Mouse (Mus musculus): ENCODE results near the gene Wap. TPM values are rescaled to one million over a fixed set of nuclear protein-coding genes. Genes with fewer than 3 reads are reported as not detected.

The Wap gene
- polyA plus RNA-seq, 1 experiment, result not detected

DNA sequence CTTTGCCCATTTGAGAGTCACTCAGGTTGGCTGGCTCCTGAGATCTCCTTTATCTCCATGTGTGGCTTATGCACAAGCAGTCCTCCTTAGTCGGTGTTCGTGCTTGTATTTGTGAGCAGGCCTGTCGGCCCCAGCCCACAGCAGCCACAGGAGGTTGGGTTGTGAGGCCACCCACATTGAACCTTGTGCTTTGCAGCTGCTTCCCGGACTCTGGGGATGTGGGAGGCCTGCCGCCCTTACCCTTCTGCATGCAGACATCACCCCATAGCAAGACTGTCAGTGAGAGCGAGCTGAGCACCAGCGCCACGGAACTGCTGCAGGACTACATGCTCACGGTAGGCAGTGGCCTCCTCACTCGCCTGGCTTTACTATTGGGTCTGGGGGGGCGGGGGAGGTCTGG is 45.0 kb downstream of the Wap start:
- no peak for DNase-seq

DNA sequence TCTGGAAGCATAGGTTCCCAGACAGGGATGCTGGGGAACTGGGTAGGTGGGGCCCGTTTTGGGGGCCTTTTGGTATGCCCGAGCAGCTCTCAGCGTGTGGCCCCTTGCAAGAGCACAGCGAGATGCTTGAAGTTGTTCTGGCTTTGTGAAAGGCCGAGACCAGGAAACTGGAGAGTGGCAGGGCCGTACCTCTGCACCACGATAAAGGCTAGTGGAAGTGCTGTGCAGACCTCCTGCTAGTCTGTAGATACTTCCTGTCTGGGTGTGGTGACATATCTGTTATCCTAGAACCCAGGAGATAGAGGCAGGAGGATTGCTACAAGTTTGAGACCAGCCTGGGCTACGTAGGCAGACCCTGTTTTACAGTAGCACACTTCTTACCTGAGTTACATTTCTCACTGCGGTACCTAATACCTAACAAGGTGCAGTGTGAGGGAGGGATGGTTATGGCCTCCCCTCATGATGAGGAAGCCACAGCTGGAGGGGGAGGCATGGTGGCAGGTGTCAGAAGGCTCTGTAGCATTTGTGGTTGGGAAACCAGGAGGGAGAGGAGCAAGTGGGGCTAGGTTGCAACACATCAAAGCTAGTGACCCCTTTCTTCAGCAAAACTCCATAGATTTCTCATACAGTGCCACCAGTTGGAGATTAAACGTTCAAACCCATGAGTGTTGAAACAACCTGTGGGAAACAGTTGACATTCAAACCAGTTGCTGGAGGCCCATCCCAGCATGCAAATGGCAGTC is 47.3 kb downstream of the Wap start:
- TF ChIP-seq CTCF (IDR thresholded peaks at IDR 0.05; ENCODE audit: borderline replicate concordance, insufficient read depth, low read depth, low read length) (no peak), POLR2A (IDR thresholded peaks at IDR 0.05; ENCODE audit: borderline replicate concordance, insufficient read depth, low read length) (no peak)
- WGBS, result 78% methylated on average over 10 of the region's 10 CpGs
- no peaks in the 10 kb centered on the region for H3K27me3 ChIP-seq (ENCODE audit: control insufficient read depth, insufficient read depth, low read length)
- no peak for DNase-seq
- no peak overlapping the region for H3K27ac ChIP-seq (ENCODE audit: insufficient read depth, low read length)
- H3K4me3 ChIP-seq (replicated peaks; ENCODE audit: insufficient read depth, low read depth, low read length), result no peak overlapping the region
- H3K4me1 ChIP-seq (ENCODE audit: control insufficient read depth, insufficient read depth, low read length), result peaks cover 32% of the 10 kb centered on the region

More for the DNA sequence above, 45.0 kb downstream of the Wap start:
- WGBS, result 67% methylated on average over 11 of the region's 11 CpGs
- no peak overlapping the region for H3K27ac ChIP-seq (ENCODE audit: insufficient read depth, low read length)
- no peaks in the 10 kb centered on the region for H3K27me3 ChIP-seq (ENCODE audit: control insufficient read depth, insufficient read depth, low read length)
- H3K4me1 ChIP-seq (ENCODE audit: control insufficient read depth, insufficient read depth, low read length), result peaks cover 20% of the 10 kb centered on the region
- TF ChIP-seq POLR2A (IDR thresholded peaks at IDR 0.05; ENCODE audit: borderline replicate concordance, insufficient read depth, low read length) (no peak), CTCF (IDR thresholded peaks at IDR 0.05; ENCODE audit: borderline replicate concordance, insufficient read depth, low read depth, low read length) (no peak)
- no peak overlapping the region for H3K4me3 ChIP-seq (replicated peaks; ENCODE audit: insufficient read depth, low read depth, low read length)

DNA sequence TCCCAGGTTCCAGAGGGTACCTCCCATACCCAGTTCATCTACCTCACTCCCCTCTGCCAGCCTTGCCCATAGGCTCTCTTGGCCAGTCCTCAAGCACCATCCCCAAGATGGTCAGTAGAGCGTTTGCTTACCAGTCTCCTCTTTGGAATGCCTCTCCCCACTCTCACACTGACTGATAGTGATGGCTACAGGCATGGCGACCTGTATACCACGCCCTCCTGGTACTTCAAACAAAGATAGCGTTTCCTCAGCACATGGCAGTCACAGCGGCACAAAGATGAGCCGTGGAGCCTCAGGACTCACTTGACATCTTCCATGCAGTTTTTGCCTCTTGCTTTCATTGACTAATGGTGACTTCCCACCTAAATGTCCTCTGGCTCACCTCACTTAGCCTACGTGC is 48.6 kb downstream of the Wap start:
- WGBS, result 93% methylated on average over 7 of the region's 7 CpGs
- Histone ChIP-seq H3K4me3 (replicated peaks; ENCODE audit: insufficient read depth, low read depth, low read length) (no peak overlapping the region), H3K4me1 (ENCODE audit: control insufficient read depth, insufficient read depth, low read length) (peaks cover 30% of the 10 kb centered on the region), H3K27ac (ENCODE audit: insufficient read depth, low read length) (no peak overlapping the region), H3K27me3 (ENCODE audit: control insufficient read depth, insufficient read depth, low read length) (no peaks in the 10 kb centered on the region)
- no peak for DNase-seq
- no peak for TF ChIP-seq POLR2A (IDR thresholded peaks at IDR 0.05; ENCODE audit: borderline replicate concordance, insufficient read depth, low read length)
- no peak for TF ChIP-seq CTCF (IDR thresholded peaks at IDR 0.05; ENCODE audit: borderline replicate concordance, insufficient read depth, low read depth, low read length)

DNA sequence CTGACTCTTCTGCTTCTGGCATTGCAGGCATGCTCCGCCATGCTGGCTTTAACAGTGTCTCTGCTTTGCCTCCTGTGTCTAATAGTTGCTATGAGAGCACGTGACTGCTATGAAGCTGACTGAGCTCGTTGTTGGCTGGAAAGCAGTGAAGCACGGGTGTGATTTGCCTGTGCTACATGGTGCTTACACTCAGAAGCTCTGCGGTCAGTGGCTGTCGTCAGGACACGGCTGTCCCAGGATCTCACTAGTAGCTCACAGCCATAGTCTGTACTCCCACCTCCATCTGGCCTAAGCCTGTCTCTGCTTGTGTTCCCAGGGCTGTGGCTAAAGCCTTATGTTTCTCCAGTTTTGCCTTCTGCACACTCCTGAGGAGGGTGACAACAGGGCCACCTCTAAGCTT is 50.1 kb downstream of the Wap start:
- peaks cover 26% of the 10 kb centered on the region for H3K4me1 ChIP-seq (ENCODE audit: control insufficient read depth, insufficient read depth, low read length)
- WGBS, result 41% methylated on average over 7 of the region's 7 CpGs
- DNase-seq, result peak; percentile 24 to 39
- H3K4me3 ChIP-seq (replicated peaks; ENCODE audit: insufficient read depth, low read depth, low read length), result no peak overlapping the region
- no peaks in the 10 kb centered on the region for H3K27me3 ChIP-seq (ENCODE audit: control insufficient read depth, insufficient read depth, low read length)
- H3K27ac ChIP-seq (ENCODE audit: insufficient read depth, low read length), result 0 out of 2 replicates have a peak overlapping the region, but pooled peaks have one; percentile 31
- TF ChIP-seq POLR2A (IDR thresholded peaks at IDR 0.05; ENCODE audit: borderline replicate concordance, insufficient read depth, low read length), result no peak
- TF ChIP-seq CTCF (IDR thresholded peaks at IDR 0.05; ENCODE audit: borderline replicate concordance, insufficient read depth, low read depth, low read length), result no peak

DNA sequence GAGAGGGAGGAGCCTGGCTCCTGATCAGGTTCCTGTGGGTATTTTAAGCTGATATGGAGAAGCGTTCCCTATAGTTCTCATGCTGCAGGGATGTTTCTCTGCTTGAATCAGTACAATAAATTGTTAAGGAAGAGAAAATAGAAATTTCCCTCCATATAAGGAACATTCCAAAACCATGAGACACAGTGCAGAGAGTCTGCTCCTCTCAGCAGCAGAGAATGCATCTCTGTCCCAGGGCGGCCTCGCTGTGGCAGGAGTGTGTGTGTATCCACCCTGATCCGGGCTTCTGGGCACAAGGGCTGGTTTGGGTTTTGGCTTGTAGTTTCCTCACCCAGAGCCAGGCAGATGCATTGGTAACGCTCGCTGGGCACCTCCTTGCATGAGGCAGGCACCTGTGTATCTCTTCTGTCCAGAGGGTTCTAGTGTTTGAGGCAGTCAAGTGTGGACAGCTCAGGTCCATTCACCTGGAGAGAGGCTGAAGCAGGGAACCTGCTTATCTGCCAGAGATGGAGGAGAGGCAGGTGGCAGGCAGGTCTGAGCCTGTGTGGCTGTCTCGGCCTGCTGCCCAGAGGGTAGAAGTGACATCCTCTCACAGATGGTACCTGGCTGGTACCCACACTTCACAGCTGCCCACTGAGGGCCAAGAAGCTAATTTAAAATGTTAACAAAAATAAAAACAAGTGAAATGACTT is 51.0 kb downstream of the Wap start:
- H3K4me1 ChIP-seq (ENCODE audit: control insufficient read depth, insufficient read depth, low read length), result peaks cover 26% of the 10 kb centered on the region
- no peak overlapping the region for H3K4me3 ChIP-seq (replicated peaks; ENCODE audit: insufficient read depth, low read depth, low read length)
- no peaks in the 10 kb centered on the region for H3K27me3 ChIP-seq (ENCODE audit: control insufficient read depth, insufficient read depth, low read length)
- WGBS, result 12% methylated on average over 7 of the region's 7 CpGs
- DNase-seq, result peak; percentile 79 to 89
- TF ChIP-seq CTCF (IDR thresholded peaks at IDR 0.05; ENCODE audit: borderline replicate concordance, insufficient read depth, low read depth, low read length) (no peak), POLR2A (IDR thresholded peaks at IDR 0.05; ENCODE audit: borderline replicate concordance, insufficient read depth, low read length) (no peak)
- H3K27ac ChIP-seq (ENCODE audit: insufficient read depth, low read length), result peak overlapping the region; percentile 63

DNA sequence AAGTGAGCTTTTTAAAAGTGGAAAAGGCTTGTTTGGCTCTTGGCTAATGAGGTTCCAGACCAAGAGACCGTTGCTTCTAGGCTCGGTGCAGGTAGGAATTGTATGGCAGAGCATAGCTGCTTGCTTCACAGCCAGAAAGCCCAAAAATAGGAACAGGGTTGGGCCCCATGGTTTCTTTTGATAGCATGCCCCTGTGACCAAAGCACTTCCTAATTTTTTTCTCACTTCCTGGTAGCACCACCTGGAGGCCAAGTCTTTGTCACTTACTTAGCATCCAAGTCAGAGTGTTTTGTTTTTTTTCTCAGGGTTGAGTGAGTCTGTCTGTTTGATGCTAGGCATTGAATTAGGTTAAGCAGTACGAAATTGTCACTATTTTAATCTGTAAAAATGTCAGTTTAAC is 51.8 kb downstream of the Wap start:
- no peaks in the 10 kb centered on the region for H3K27me3 ChIP-seq (ENCODE audit: control insufficient read depth, insufficient read depth, low read length)
- no peak for TF ChIP-seq CTCF (IDR thresholded peaks at IDR 0.05; ENCODE audit: borderline replicate concordance, insufficient read depth, low read depth, low read length)
- no peak for TF ChIP-seq POLR2A (IDR thresholded peaks at IDR 0.05; ENCODE audit: borderline replicate concordance, insufficient read depth, low read length)
- no peak overlapping the region for H3K27ac ChIP-seq (ENCODE audit: insufficient read depth, low read length)
- peaks cover 26% of the 10 kb centered on the region for H3K4me1 ChIP-seq (ENCODE audit: control insufficient read depth, insufficient read depth, low read length)
- peak in 1 of 2 experiments; percentile 46 for DNase-seq
- WGBS, result 26% methylated on average over 3 of the region's 3 CpGs
- no peak overlapping the region for H3K4me3 ChIP-seq (replicated peaks; ENCODE audit: insufficient read depth, low read depth, low read length)

DNA sequence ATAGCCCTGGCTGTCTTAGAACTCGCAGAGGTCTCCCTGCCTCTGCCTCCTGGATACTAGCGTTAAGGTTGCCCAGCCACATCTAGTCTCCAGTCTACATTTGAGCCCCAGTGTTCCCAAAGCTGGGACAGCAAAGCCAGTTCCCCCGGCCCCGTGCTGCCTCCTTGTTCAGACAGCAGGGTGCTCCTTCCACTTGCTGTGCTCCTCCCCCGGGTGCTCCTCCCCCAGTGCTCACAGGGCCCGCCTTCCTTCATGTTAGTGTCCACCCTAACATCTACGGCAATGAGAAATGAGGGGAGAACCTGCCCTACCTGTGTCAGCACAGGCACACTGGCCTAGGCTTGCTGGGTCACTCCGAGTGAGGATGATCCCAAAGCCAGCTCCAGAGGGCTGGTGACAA is 52.7 kb downstream of the Wap start:
- no peak for DNase-seq
- TF ChIP-seq POLR2A (IDR thresholded peaks at IDR 0.05; ENCODE audit: borderline replicate concordance, insufficient read depth, low read length), result no peak
- TF ChIP-seq CTCF (IDR thresholded peaks at IDR 0.05; ENCODE audit: borderline replicate concordance, insufficient read depth, low read depth, low read length), result no peak
- Histone ChIP-seq H3K27ac (ENCODE audit: insufficient read depth, low read length) (no peak overlapping the region), H3K4me1 (ENCODE audit: control insufficient read depth, insufficient read depth, low read length) (peaks cover 26% of the 10 kb centered on the region), H3K4me3 (replicated peaks; ENCODE audit: insufficient read depth, low read depth, low read length) (no peak overlapping the region), H3K27me3 (ENCODE audit: control insufficient read depth, insufficient read depth, low read length) (no peaks in the 10 kb centered on the region)
- 85% methylated on average over 8 of the region's 8 CpGs for WGBS

Other genes with a start within 250 kb of the Wap start
- gene Zmiz2, start 249.6 kb downstream of the Wap start, polyA plus RNA-seq (2012; rRNA removed), result 90.4 and 92.2 TPM in 2 replicates
- 2,288 and 2,321 TPM in 2 replicates for gene Ppia, start 223.2 kb downstream of the Wap start, polyA plus RNA-seq (2012; rRNA removed)
- gene H2afv, start 194.2 kb downstream of the Wap start, polyA plus RNA-seq (2012; rRNA removed), result 106 and 107 TPM in 2 replicates
- gene Purb, start 162.7 kb downstream of the Wap start, polyA plus RNA-seq (2012; rRNA removed), result 76.9 and 81.9 TPM in 2 replicates
- gene Myo1g, start 117.7 kb downstream of the Wap start, polyA plus RNA-seq (2012; rRNA removed), result 0.77 and 0.86 TPM in 2 replicates
- 86.8 and 92.5 TPM in 2 replicates for gene Ccm2, start 91.8 kb downstream of the Wap start, polyA plus RNA-seq (2012; rRNA removed)
- gene Nacad, start 32.6 kb downstream of the Wap start, polyA plus RNA-seq (2012; rRNA removed), result 70.0 and 94.4 TPM in 2 replicates
- gene Tbrg4, start 12.6 kb downstream of the Wap start, polyA plus RNA-seq (2012; rRNA removed), result 83.8 and 87.0 TPM in 2 replicates
- gene Ramp3, start 19.9 kb upstream of the Wap start, polyA plus RNA-seq (2012; rRNA removed), result 34.3 and 41.0 TPM in 2 replicates
- not detected in 2 replicates for gene Gm11983, start 199.0 kb upstream of the Wap start, polyA plus RNA-seq (2012; rRNA removed)